Mouse (Mus musculus): ENCODE results near the gene Xbp1. TPM values are rescaled to one million over a fixed set of nuclear protein-coding genes. Genes with fewer than 3 reads are reported as not detected.

Gene Xbp1
- total and polyA plus RNA-seq, 3 experiments: 111 to 133 (median 131) TPM

DNA sequence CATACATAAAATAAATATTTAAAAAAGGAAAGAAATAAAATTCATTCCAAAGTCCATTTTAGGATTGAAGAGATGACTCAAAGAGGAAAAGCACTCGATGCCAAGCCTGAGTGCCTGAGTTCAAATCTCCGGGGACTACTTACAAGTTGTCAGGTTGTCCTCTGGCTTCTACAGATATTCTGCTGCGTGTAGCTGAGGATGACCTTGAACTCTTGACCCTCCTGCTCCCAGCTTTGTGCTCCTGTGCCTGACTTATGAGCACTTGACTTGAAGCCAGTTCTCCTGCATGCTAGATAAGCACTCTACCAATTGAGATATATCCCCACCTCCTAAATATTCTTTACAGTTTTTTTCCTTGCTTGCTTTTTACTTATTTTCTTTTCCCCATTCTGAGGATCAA lies 41.6 kb upstream of the Xbp1 start:
- no peaks in the 10 kb centered on the region for H3K36me3 ChIP-seq (replicated peaks in 1 of 2; ENCODE audit: control insufficient read depth in 1 of 2, insufficient read depth in 1 of 2, low read length in 1 of 2)
- no peaks in the 10 kb centered on the region for H3K27me3 ChIP-seq (replicated peaks)
- no peak for DNase-seq (ENCODE audit: extremely low read depth)
- H3K79me2 ChIP-seq (replicated peaks; ENCODE audit: control insufficient read depth, extremely low read depth, insufficient read depth, poor library complexity, severe bottlenecking): no peaks in the 10 kb centered on the region
- in situ Hi-C loops (cut with MboI; ENCODE audit: low pct_ligation_motif_present, low pct_unique_long_range_greater_than_20kb, low sequenced_read_pairs): no loop called here
- H3K27ac ChIP-seq (ENCODE audit: insufficient read depth, low read depth): no peak overlapping the region
- TF ChIP-seq ZMIZ1 (IDR thresholded peaks at IDR 0.05; ENCODE audit: low read depth, low read length) (no peak), CHD1 (IDR thresholded peaks at IDR 0.05; ENCODE audit: low read depth, low read length) (no peak), SIN3A (IDR thresholded peaks at IDR 0.05; ENCODE audit: low read length) (no peak)
- no peak overlapping the region for H3K9ac ChIP-seq (ENCODE audit: insufficient read depth, low read depth)
- H3K9me3 ChIP-seq (replicated peaks; ENCODE audit: low read length): no peaks in the 10 kb centered on the region
- H3K4me3 ChIP-seq (replicated peaks in 1 of 3; ENCODE audit: low read depth in 2 of 3, low read length in 2 of 3, poor library complexity in 1 of 3): no peak overlapping the region
- dilution Hi-C loops (cut with MboI; ENCODE audit: extremely low pct_ligation_motif_present, extremely low pct_unique_long_range_greater_than_20kb, low sequenced_read_pairs): no loop called here
- 0 out of 4 replicates have a peak, but pooled peaks cover 0 to 2% of the 10 kb centered on the region in 2 experiments for H3K4me1 ChIP-seq (ENCODE audit: control insufficient read depth in 1 of 2, insufficient read depth in 2 of 2)
- no peak overlapping the region for H3K4me2 ChIP-seq (ENCODE audit: insufficient read depth, low read depth, poor library complexity, severe bottlenecking)

DNA sequence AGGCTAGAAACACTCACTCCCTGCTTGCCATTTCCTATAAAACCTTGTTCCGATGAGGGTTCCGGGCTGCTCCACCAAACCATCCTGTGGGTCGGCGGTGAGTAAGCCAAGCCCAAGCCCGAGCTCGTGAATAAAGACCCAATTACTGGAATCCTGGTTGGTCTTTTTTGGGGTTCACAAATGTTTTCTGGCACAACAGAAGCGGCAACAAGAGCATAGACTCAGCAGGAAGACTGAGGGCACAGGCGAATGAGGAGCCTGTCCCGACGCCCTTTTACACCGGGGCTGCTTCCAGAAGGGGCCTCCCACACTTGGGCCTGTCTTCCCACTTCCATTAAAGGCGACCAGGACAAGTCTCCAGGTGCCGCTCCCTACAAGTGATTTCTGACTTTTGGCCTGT lies 37.9 kb upstream of the Xbp1 start:
- DNase-seq (ENCODE audit: extremely low read depth): no peak
- dilution Hi-C loops (cut with MboI; ENCODE audit: extremely low pct_ligation_motif_present, extremely low pct_unique_long_range_greater_than_20kb, low sequenced_read_pairs) (no loop called here), in situ Hi-C loops (cut with MboI; ENCODE audit: low pct_ligation_motif_present, low pct_unique_long_range_greater_than_20kb, low sequenced_read_pairs) (loop anchor here (5.0 to 10.0 kb wide), 2 partner anchors 150 to 302 kb away; partner anchors contain the start of gene Dbnl)
- TF ChIP-seq EP300 (IDR thresholded peaks at IDR 0.05; ENCODE audit: low read length) (no peak), MXI1 (IDR thresholded peaks at IDR 0.05; ENCODE audit: low read depth, low read length) (no peak), IRF4 (IDR thresholded peaks at IDR 0.05; ENCODE audit: low read depth, low read length) (no peak), NRF1 (IDR thresholded peaks at IDR 0.05; ENCODE audit: low read depth, low read length) (no peak), TBP (conservative IDR thresholded peaks at IDR 0.05; ENCODE audit: low read depth, low read length) (no peak), MAX (IDR thresholded peaks at IDR 0.05; ENCODE audit: low read length) (no peak), ZC3H11A (IDR thresholded peaks at IDR 0.05; ENCODE audit: low read depth, low read length) (no peak), USF2 (conservative IDR thresholded peaks at IDR 0.05; ENCODE audit: low read depth, low read length) (no peak), RCOR1 (conservative IDR thresholded peaks at IDR 0.05; ENCODE audit: low read depth, low read length) (no peak), CHD2 (IDR thresholded peaks at IDR 0.05; ENCODE audit: low read length) (no peak), JUND (conservative IDR thresholded peaks at IDR 0.05; ENCODE audit: low read depth, low read length) (no peak), NELFE (IDR thresholded peaks at IDR 0.05; ENCODE audit: low read depth, low read length) (no peak), HCFC1 (IDR thresholded peaks at IDR 0.05; ENCODE audit: low read depth, low read length) (no peak), MAFK (IDR thresholded peaks at IDR 0.05; ENCODE audit: insufficient replicate concordance, low read length) (no peak), CTCF (conservative IDR thresholded peaks at IDR 0.05 in 1 of 2, IDR thresholded peaks at IDR 0.05 in 1 of 2; ENCODE audit: low read depth in 2 of 2, low read length in 2 of 2) (no peak), POLR2A (IDR thresholded peaks at IDR 0.05; ENCODE audit: low read depth, low read length) (no peak), BHLHE40 (IDR thresholded peaks at IDR 0.05; ENCODE audit: low read depth, low read length) (no peak)
- Histone ChIP-seq H3K9ac (ENCODE audit: insufficient read depth, low read depth) (no peak overlapping the region), H3K79me2 (replicated peaks; ENCODE audit: control insufficient read depth, extremely low read depth, insufficient read depth, poor library complexity, severe bottlenecking) (peaks cover 16% of the 10 kb centered on the region; the same call in 1 of the 2 replicates), H3K4me3 (replicated peaks in 1 of 3; ENCODE audit: low read depth in 2 of 3, low read length in 2 of 3, poor library complexity in 1 of 3) (no peak overlapping the region), H3K27me3 (replicated peaks) (no peaks in the 10 kb centered on the region), H3K4me1 (ENCODE audit: control insufficient read depth in 1 of 2, insufficient read depth in 2 of 2) (peaks cover 8% of the 10 kb centered on the region in 2 experiments), H3K9me3 (replicated peaks; ENCODE audit: low read length) (no peaks in the 10 kb centered on the region), H3K4me2 (ENCODE audit: insufficient read depth, low read depth, poor library complexity, severe bottlenecking) (no peak overlapping the region), H3K27ac (ENCODE audit: insufficient read depth, low read depth) (no peak overlapping the region), H3K36me3 (replicated peaks in 1 of 2; ENCODE audit: control insufficient read depth in 1 of 2, insufficient read depth in 1 of 2, low read length in 1 of 2) (no peaks in the 10 kb centered on the region)
